Mouse (Mus musculus) hindbrain, embryonic 15.5 days (tissue): Measurements from ENCODE around the gene Pde6b. TPM values are rescaled to one million over a fixed set of nuclear protein-coding genes. Genes with fewer than 3 reads are reported as not detected.

Experiments
- ATAC-seq: fragments of 200-750 bp; cut with Nextera tagmentation; 2 replicates; pipeline ENCODE4 v1.8.0; 2017; ENCODE audit warnings: low read depth, moderate number of reproducible peaks, moderate TSS enrichment; ENCODE audit not compliant: low FRiP score
- H3K27ac ChIP-seq: fragments of 300-500 bp; sonication (generic); replicated peaks from 2 replicates; pipeline ENCODE4 v1.5.1; 2015; ENCODE audit warnings: mild to moderate bottlenecking, inconsistent platforms
- H3K27me3 ChIP-seq: fragments of 300-500 bp; sonication (generic); 2 replicates; pipeline ENCODE4 v1.6.1; 2015; ENCODE audit warnings: control low read depth, inconsistent platforms
- H3K36me3 ChIP-seq: fragments of 300-500 bp; sonication (generic); 2 replicates; pipeline ENCODE4 v1.6.1; 2015; ENCODE audit warnings: control low read depth, inconsistent platforms
- H3K4me1 ChIP-seq: fragments of 300-500 bp; sonication (generic); replicated peaks from 2 replicates; pipeline ENCODE4 v1.6.1; 2015; ENCODE audit warnings: control low read depth, inconsistent platforms
- H3K4me2 ChIP-seq: fragments of 300-500 bp; sonication (generic); 2 replicates; pipeline ENCODE4 v1.6.1; 2015; ENCODE audit warnings: moderate library complexity, mild to moderate bottlenecking, inconsistent platforms
- H3K4me3 ChIP-seq: fragments of 300-500 bp; sonication (generic); 2 replicates; pipeline ENCODE4 v1.5.1; 2015; ENCODE audit warnings: mild to moderate bottlenecking, inconsistent platforms
- H3K9ac ChIP-seq: fragments of 300-500 bp; sonication (generic); 2 replicates; pipeline ENCODE4 v1.6.1; 2015; ENCODE audit warnings: inconsistent platforms
- H3K9me3 ChIP-seq: fragments of 300-500 bp; sonication (generic); 2 replicates; pipeline ENCODE4 v1.6.1; 2016; ENCODE audit warnings: control low read depth, inconsistent platforms
- WGBS: fragments of 180-500 bp; shearing (Covaris S2); methylation state at CpG from one replicate; pipeline ENCODE4 v1.1.7; 2015; 5-methylcytosine and 5-hydroxymethylcytosine counted together
- polyA plus RNA-seq: library from polyadenylated mRNA; unstranded; fragments of >200 nt; fragmentation: Nextera tagmentation; extraction: Ambion mirVana; gene quantifications from 2 replicates; pipeline ENCODE4 v1.2.1, GENCODE M21; 2015

Pde6b gene
- 0.12 and 0.13 TPM in 2 replicates for polyA plus RNA-seq

DNA sequence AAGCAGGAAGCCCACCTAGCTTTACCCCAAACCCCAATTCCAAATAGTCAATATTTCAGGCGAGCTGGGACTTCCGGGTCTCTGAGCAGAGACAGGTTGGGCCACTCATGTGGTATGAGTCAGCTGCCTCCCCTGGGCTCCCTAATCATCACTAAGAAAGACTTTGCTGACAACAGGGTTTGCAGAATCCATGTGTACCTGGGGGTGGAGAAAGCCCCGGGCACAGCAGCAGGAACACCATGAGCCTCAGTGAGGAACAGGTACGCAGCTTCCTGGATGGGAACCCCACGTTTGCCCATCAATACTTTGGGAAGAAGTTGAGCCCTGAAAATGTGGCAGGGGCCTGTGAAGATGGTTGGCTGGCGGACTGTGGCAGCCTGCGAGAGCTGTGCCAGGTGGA is at the start of gene Pde6b:
Gene Pde6b (plus strand): TSS at position 191 of the 400 bp plus-strand sequence.
- H3K4me3 ChIP-seq: no peak within 1 kb of the TSS
- WGBS: 79% methylated on average over 7 of the region's 7 CpGs

DNA sequence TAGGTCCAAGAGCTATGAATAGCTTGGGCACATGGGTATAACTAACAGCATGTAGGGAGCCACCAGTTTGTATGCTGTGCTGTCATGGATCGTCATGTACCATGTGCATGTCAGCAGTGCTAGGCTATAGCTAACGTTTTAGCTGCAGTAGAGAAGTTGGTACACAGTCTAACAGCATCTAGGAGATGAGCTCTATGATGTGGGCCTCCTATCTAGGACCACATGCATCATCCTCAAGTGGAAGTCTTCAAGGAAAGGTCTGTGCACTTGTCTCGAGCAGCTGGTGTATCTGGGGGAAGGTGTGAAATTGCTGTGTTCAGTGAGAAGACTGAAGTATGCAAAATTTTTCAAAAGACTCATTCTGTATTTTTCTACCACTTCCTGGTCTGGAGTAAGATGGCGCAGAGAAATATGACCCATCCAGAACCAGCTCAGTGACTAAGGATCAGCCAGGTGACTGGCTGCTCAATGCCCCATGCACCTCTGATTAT is 44.5 kb upstream of the Pde6b start:
- WGBS: 96% methylated on average over 4 of the region's 4 CpGs
- Histone ChIP-seq H3K9me3 (no peaks in the 10 kb centered on the region), H3K9ac (no peak overlapping the region), H3K4me2 (no peak overlapping the region), H3K27ac (no peak overlapping the region), H3K4me3 (no peak overlapping the region), H3K36me3 (peaks cover 28% of the 10 kb centered on the region), H3K27me3 (no peaks in the 10 kb centered on the region), H3K4me1 (no peaks in the 10 kb centered on the region)
- no peak for ATAC-seq

More for the DNA sequence above, at the start of gene Pde6b:
- H3K27me3 ChIP-seq: no peaks in the 10 kb centered on the region
- no peak within 1 kb of the TSS for H3K4me2 ChIP-seq
- no peak for ATAC-seq
- H3K4me1 ChIP-seq: no peaks in the 10 kb centered on the region
- H3K9ac ChIP-seq: no peak within 1 kb of the TSS
- no peaks in the 10 kb centered on the region for H3K9me3 ChIP-seq
- H3K36me3 ChIP-seq: no peaks in the 10 kb centered on the region
- no peak within 1 kb of the TSS for H3K27ac ChIP-seq

DNA sequence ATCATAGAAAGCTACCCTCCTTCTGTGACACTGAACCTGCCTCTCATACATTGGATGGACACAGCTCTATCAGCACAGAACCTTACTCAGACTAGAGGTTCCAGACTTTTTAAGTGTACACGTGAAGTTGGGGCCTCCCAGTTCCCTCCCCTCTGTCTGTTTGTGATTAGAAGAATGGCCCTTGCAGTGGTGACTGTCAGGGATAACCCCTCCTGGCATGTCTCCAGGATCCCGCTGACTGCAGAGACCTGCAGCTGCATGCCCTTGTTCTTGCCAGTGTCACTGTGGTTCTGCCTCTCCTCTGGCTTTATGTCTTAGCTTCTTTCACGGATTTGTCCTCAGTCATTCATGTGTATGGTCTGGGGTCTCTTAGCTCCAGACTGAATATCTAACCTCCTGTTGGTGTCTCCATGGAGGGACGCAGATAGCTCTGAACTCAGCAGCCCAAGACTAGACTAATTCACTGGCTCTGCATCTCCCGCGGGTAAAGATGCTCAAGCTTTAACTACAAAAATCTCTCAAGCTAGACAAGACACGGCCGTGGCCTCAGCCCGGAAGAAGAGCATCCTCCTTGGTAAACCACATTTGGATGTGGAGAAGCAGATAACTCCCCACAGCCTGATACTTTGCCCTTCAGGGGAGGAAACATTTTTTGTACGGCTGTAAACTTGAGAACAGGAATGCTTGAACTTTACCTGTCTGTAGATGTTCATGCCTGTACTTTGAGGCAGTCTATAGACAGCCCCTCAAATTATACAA is 42.7 kb upstream of the Pde6b start:
- Histone ChIP-seq H3K9me3 (no peaks in the 10 kb centered on the region), H3K36me3 (peaks cover 36% of the 10 kb centered on the region), H3K27ac (no peak overlapping the region), H3K9ac (no peak overlapping the region), H3K27me3 (no peaks in the 10 kb centered on the region), H3K4me1 (no peaks in the 10 kb centered on the region), H3K4me2 (no peak overlapping the region), H3K4me3 (no peak overlapping the region)
- WGBS: 86% methylated on average over 10 of the region's 10 CpGs
- no peak for ATAC-seq

DNA sequence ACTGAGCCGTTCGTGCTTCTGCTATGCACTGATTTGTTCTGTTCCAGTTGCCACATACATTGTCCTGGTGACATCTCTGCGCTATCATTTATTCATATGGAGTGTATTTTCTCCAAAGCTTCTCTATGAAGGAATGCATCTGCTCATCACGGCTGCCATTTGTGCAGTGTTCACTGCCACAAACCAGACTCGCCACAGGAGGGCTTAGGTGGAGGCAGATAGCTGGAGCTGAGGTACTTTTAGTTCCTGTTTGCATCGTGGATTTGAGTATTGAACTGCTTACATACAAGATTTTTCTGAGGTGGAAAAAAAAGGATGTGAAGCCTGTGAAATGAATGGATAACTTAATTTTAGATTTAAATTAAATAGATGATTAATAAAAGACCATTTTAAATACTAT is 40.3 kb upstream of the Pde6b start:
- Histone ChIP-seq H3K4me1 (no peaks in the 10 kb centered on the region), H3K27ac (no peak overlapping the region), H3K36me3 (peaks cover 38% of the 10 kb centered on the region), H3K9me3 (no peaks in the 10 kb centered on the region), H3K4me2 (no peak overlapping the region), H3K4me3 (no peak overlapping the region), H3K27me3 (no peaks in the 10 kb centered on the region), H3K9ac (no peak overlapping the region)
- ATAC-seq: no peak
- WGBS: 86% methylated on average over 6 of the region's 6 CpGs

DNA sequence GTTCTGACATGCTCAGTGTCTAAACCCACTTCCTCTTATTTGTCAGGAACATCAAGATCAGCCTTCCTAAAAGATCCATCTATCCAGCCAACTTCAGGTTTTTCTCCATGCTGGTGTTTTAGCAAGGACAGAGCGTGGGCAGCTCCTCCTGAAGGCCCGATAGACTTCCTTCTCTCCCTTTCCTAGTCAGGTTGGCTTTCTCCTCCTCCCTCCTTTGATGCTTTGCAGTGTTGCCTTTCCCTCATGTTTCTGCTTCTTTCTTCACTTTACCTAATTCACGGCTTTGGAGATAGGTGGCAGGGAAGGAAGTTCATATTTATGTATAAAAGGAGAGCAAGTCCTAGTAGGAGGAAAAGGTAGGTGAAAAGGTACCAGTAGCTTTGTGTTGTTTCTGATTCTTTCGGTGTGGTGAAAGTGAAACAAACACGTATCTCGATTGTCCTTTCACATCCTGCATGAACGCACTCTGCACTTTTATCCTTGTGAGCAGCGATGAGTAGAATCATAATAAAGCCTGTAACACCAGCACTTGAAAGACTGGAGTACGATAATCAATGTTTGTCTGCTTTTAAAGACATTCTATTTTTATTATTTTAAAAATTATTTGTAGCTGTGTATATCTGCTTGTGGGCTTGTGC is 38.6 kb upstream of the Pde6b start:
- no peaks in the 10 kb centered on the region for H3K27me3 ChIP-seq
- no peak overlapping the region for H3K4me2 ChIP-seq
- ATAC-seq: no peak
- H3K36me3 ChIP-seq: peaks cover 35% of the 10 kb centered on the region
- no peak overlapping the region for H3K4me3 ChIP-seq
- no peak overlapping the region for H3K9ac ChIP-seq
- no peaks in the 10 kb centered on the region for H3K9me3 ChIP-seq
- WGBS: 92% methylated on average over 9 of the region's 9 CpGs
- no peaks in the 10 kb centered on the region for H3K4me1 ChIP-seq
- H3K27ac ChIP-seq: no peak overlapping the region

DNA sequence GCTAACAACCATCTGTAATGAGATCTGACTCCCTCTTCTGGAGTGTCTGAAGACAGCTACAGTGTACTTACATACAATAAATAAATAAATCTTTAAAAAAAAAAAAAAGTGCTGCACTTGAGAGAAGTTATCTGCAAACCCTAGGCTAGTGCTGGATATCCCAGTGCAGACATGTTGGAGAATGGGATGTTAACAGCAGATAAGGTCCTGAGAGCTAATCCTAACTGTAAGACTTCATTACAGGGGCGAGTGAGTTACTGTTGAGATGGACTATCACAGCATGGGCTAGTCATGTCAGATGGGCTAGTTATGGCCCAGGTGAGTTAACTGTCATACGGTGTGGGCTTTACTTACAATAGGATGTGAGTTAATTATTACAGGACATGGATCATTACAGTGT is 34.1 kb upstream of the Pde6b start:
- Histone ChIP-seq H3K36me3 (peaks cover 19% of the 10 kb centered on the region), H3K4me3 (no peak overlapping the region), H3K9me3 (no peaks in the 10 kb centered on the region), H3K9ac (no peak overlapping the region), H3K27me3 (no peaks in the 10 kb centered on the region), H3K4me2 (no peak overlapping the region), H3K4me1 (no peaks in the 10 kb centered on the region), H3K27ac (no peak overlapping the region)
- 88% methylated on average over 2 of the region's 2 CpGs for WGBS
- no peak for ATAC-seq

DNA sequence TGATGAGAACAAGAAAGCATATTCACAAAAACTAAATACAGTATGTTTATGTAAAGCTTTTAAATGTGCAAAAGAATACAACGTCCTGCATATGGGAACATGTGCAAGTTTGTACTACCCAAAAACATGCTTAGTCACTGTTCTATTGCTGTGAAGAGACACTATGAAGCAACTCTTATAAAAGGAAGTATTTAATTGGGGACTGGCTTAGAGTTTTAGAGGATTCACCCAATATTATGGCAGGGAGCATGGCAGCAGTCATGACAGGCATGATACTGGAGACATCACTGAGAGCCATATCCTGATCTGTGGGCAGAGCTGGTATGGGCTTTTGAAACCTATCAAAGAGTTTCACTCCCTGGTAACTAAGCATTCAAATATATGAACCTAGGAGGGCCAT is 30.3 kb upstream of the Pde6b start:
- Histone ChIP-seq H3K36me3 (no peaks in the 10 kb centered on the region), H3K4me3 (no peak overlapping the region), H3K9me3 (no peaks in the 10 kb centered on the region), H3K9ac (no peak overlapping the region), H3K27ac (no peak overlapping the region), H3K4me1 (no peaks in the 10 kb centered on the region), H3K27me3 (no peaks in the 10 kb centered on the region), H3K4me2 (no peak overlapping the region)
- 97% methylated on average over 1 of the region's 1 CpGs for WGBS
- no peak for ATAC-seq

DNA sequence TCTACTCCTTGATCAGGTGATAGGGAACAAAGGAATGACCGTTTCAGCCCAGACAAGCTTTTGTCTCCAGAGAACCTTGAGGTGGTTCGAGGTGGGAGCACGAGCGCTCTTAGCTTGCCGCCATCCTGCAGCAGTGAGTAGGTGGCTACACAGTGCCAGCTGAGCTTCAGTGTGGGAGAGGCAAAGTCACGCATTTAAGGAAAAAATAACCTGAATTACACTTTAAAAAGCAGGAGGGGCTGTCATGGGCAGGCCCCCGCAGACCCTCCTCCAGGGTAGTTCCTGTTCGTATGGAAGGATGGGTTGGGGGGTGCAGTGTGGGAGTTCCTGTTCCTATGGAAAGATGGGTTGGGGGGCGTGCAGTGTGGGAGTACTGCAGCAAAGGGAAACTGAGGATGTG is 28.7 kb upstream of the Pde6b start:
- Histone ChIP-seq H3K4me3 (no peak overlapping the region), H3K27me3 (peaks cover 15% of the 10 kb centered on the region), H3K9me3 (no peaks in the 10 kb centered on the region), H3K4me1 (no peaks in the 10 kb centered on the region), H3K27ac (no peak overlapping the region), H3K4me2 (no peak overlapping the region), H3K9ac (no peak overlapping the region), H3K36me3 (no peaks in the 10 kb centered on the region)
- no peak for ATAC-seq
- WGBS: 89% methylated on average over 9 of the region's 9 CpGs

DNA sequence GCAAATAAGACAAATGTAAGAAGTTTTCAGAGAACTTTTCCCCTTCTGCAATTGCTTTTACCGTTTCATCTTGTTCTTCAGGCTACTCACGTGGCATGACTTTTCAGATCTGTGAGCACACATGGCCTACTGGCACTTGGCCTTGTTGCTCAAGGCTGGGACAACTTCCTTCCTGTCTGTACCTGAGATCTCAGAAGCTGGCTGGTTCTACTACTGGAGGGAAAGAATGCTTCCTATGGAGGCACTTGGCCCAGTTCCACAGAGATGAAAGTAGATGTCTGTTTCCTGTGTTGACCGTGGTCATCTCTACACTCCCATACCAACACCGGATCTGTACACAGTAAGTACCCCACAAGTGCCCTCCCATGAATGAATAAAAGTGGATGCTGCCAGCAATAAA is 28.0 kb upstream of the Pde6b start:
- Histone ChIP-seq H3K4me3 (no peak overlapping the region), H3K9ac (no peak overlapping the region), H3K27me3 (peaks cover 22% of the 10 kb centered on the region), H3K4me1 (peaks cover 3% of the 10 kb centered on the region), H3K27ac (no peak overlapping the region), H3K36me3 (no peaks in the 10 kb centered on the region), H3K4me2 (no peak overlapping the region), H3K9me3 (no peaks in the 10 kb centered on the region)
- WGBS: 85% methylated on average over 4 of the region's 4 CpGs
- no peak for ATAC-seq

DNA sequence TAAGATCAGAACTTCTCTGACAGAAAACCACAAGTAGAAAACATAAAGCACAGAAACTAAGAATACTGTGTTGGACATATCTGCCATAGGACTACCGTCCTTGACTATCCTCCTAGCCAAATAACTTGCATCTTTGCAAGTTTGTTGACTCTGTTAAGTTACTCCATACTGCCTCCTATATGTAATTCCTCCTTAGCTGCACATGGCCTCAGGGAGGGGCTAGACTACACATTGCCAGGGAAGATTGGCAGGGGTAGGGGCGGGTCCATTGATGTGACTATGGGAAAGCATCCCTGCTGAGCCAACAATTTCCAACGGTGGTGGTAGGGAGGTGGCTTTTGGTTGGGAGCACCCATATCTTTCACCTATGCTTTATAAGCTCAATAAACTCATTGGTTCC is 25.9 kb upstream of the Pde6b start:
- Histone ChIP-seq H3K4me1 (peaks cover 20% of the 10 kb centered on the region), H3K4me2 (no peak overlapping the region), H3K36me3 (no peaks in the 10 kb centered on the region), H3K9me3 (no peaks in the 10 kb centered on the region), H3K27me3 (peaks cover 30% of the 10 kb centered on the region), H3K9ac (no peak overlapping the region), H3K27ac (no peak overlapping the region), H3K4me3 (no peak overlapping the region)
- 32% methylated on average over 3 of the region's 3 CpGs for WGBS
- ATAC-seq: no peak

DNA sequence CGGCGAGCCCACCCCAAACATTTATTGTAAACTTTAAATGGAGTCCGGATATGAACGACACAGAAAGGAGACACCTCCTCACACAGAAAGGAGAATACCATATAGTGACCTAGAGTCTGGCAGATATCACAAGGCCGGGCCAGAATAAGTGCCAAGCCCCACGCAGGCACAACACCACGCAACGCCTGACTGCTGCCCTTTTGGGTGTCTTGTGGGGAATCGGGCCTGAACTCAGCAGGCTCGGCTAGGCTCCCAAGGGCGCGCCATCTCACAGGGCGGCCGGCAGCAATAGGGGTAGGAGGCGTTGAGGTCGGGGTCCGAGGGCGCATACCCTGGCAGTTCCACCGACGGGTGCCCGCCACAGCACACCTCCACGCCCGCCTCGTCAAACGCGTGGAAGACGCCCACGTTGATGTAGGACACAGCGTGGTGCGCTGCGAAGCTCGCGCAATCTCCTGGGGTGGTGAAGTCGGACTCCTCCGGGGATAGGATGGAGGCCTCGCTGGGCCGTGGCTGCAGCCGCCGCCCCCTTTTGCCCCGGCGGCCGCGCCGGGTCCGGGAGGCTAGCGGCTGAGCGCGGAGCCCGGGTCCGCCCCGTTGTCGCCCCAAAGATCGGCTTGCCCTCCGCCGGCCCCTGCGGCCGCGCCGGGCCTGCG is 21.7 kb upstream of the Pde6b start:
- peak overlapping the region; percentile 59 for H3K9ac ChIP-seq
- H3K27me3 ChIP-seq: peaks cover 53% of the 10 kb centered on the region
- no peaks in the 10 kb centered on the region for H3K36me3 ChIP-seq
- H3K27ac ChIP-seq: no peak overlapping the region
- WGBS: 3% methylated on average over 60 of the region's 60 CpGs
- no peaks in the 10 kb centered on the region for H3K9me3 ChIP-seq
- H3K4me3 ChIP-seq: peak overlapping the region; percentile 66
- H3K4me2 ChIP-seq: peak overlapping the region; percentile 94
- H3K4me1 ChIP-seq: peaks cover 43% of the 10 kb centered on the region
- peak; percentile 4; the same call in 1 of the 2 replicates for ATAC-seq
